Mouse (Mus musculus) testis, adult 2 months (tissue): Measurements from ENCODE around the gene Clstn2.

ENCODE experiments used
- CTCF ChIP-seq: fragments of 200-500 bp; IDR thresholded peaks from 2 replicates; pipeline ENCODE4 v1.5.1; 2012; ENCODE audit warnings: low read depth, mild to moderate bottlenecking, inconsistent platforms, low read length, moderate library complexity; ENCODE audit not compliant: control insufficient read depth, insufficient read depth, insufficient replicate concordance
- POLR2A ChIP-seq: fragments of 200-500 bp; IDR thresholded peaks from 2 replicates; pipeline ENCODE4 v1.6.1; 2012; ENCODE audit warnings: low read depth, mild to moderate bottlenecking, inconsistent platforms, low read length, moderate library complexity; ENCODE audit not compliant: control insufficient read depth

GRCm38 (mm10) chr9:97703901-97704503, 329.0 kb downstream of the Clstn2 start:
- TF ChIP-seq CTCF = no peak
- no peak for TF ChIP-seq POLR2A
